Mouse (Mus musculus): ENCODE results near the gene Ssxb10. TPM values are rescaled to one million over a fixed set of nuclear protein-coding genes. Genes with fewer than 3 reads are reported as not detected.
A peak's percentile ranks its signal among the peaks of the same experiment; 100 is the strongest.
"Not testable (repeated sequence)": the region's sequence is repeated elsewhere in the genome, so short reads cannot be mapped to it uniquely, and the experiment has no call there.

Gene Ssxb10
- not detected for total RNA-seq (2021)
- long read RNA-seq, experiment 1: 0 reads
- long read RNA-seq, experiment 2: 0 reads

DNA sequence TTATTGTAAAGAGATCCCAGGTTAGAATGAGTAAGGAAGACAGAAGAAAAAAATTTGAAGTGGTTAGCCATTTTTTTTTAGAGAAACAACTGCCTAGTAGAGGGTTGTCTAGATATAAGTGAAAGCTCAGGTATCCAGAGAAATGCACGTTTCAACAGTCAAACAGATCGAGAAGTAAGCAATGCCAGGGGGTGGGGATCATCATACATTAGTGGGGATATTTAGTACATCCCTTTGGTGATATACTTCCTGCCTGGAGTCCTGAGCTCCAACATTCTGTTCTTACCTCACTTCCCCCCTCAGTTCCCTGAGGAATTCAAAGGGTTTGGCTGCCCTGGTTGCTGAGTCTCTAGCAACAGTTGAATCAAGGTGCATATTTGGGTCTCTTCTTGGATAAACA, at the start of gene Ssxb10:
Gene Ssxb10, plus strand, starts transcription at position 301 of the 400 bp plus-strand sequence.
- no peak for DNase-seq (ENCODE audit: low spot score in 2 of 2)

DNA sequence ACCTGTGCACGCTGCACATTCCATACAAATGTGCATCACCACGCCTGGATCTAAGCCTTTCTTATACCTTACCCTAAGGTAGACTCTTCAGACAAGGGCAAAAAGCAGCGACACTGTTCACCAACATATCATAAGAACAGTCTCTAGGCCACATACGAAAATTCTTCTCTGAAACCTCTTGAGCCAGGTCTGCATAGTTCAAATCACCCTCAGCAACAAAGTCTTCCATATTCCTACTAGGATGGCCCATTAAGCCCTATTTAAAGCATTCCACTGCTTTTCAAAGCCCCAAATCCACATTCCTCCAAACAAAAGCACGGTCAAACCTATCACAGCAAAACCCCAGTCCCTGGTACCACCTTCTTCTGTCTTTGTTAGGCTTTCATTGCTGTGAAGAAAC, 38.6 kb upstream of the Ssxb10 start:
- no peak for DNase-seq (ENCODE audit: low spot score in 2 of 2)

GRCm38 (mm10) chrX:8309302-8309701, 17.9 kb upstream of the Ssxb10 start:
- DNase-seq (ENCODE audit: low spot score in 2 of 2): no peak

GRCm38 (mm10) chrX:8314905-8315304, 12.3 kb upstream of the Ssxb10 start:
- peak in 1 of 2 experiments; percentile 10 for DNase-seq (ENCODE audit: low spot score in 2 of 2)

- DNase-seq (ENCODE audit: low spot score in 2 of 2): not testable (repeated sequence)
Measured at GRCm38 (mm10) chrX:8366678-8367077, 39.5 kb downstream of the Ssxb10 start, which contains the start of gene Ssxb9. Gene Ssxb9, plus strand, starts transcription at chrX:8366978.

Other genes with a start within 250 kb of the Ssxb10 start
- gene Was, start 236.9 kb upstream of the Ssxb10 start, total RNA-seq (2021): 1 to 10 TPM; 3.1 to 3.3 TPM
- gene Wdr13, start 194.5 kb upstream of the Ssxb10 start, total RNA-seq (2021): 10 to 100 TPM; 68.3 to 76.5 TPM
- gene Rbm3, start 181.5 kb upstream of the Ssxb10 start, total RNA-seq (2021): 100 to 1,000 TPM; 391 to 494 TPM
- gene Tbc1d25, start 151.2 kb upstream of the Ssxb10 start, total RNA-seq (2021): 1 to 10 TPM; 7.6 to 8.2 TPM
- gene Ebp, start 133.9 kb upstream of the Ssxb10 start, total RNA-seq (2021): 10 to 100 TPM; 42.7 to 47.8 TPM
- 1 to 10 TPM; 7.6 to 8.0 TPM for gene Porcn, start 120.9 kb upstream of the Ssxb10 start, total RNA-seq (2021)
- 10 to 100 TPM; 18.5 to 21.3 TPM for gene Ftsj1, start 75.0 kb upstream of the Ssxb10 start, total RNA-seq (2021)
- 1 to 10 TPM; 2.1 to 7.4 TPM for gene Slc38a5, start 56.3 kb upstream of the Ssxb10 start, total RNA-seq (2021)
- not detected for gene Ssxb9, start 39.6 kb downstream of the Ssxb10 start, total RNA-seq (2021)
- not detected for gene Ssxb1, start 85.9 kb downstream of the Ssxb10 start, total RNA-seq (2021)
- not detected for gene Ssxb2, start 134.3 kb downstream of the Ssxb10 start, total RNA-seq (2021)
- not detected for gene Gm14459, start 197.5 kb downstream of the Ssxb10 start, total RNA-seq (2021)
- gene Ssxb6, start 220.8 kb downstream of the Ssxb10 start, total RNA-seq (2021): not detected

Measured in adrenal gland, postnatal 4 days (tissue).